Mouse (Mus musculus) stomach, postnatal 0 days (tissue): ENCODE measurements at regions not wholly inside any gene's neighbourhood (a gene's known extent, or its start where the extent isn't known, plus 50 kb on each side); places are given as distances from the start of the nearest gene placed in this dataset.
"Not testable (repeated sequence)": the region's sequence is repeated elsewhere in the genome, so short reads cannot be mapped to it uniquely, and the experiment has no call there.

Experiments used
- CTCF ChIP-seq: IDR thresholded peaks from 2 replicates; pipeline ENCODE4 v1.5.1; 2016; ENCODE audit warnings: antibody characterized with exemption, low read depth, mild to moderate bottlenecking, moderate library complexity
- EP300 ChIP-seq: optimal IDR thresholded peaks from 2 replicates; pipeline ENCODE3; 2016; ENCODE audit warnings: antibody characterized with exemption

DNA sequence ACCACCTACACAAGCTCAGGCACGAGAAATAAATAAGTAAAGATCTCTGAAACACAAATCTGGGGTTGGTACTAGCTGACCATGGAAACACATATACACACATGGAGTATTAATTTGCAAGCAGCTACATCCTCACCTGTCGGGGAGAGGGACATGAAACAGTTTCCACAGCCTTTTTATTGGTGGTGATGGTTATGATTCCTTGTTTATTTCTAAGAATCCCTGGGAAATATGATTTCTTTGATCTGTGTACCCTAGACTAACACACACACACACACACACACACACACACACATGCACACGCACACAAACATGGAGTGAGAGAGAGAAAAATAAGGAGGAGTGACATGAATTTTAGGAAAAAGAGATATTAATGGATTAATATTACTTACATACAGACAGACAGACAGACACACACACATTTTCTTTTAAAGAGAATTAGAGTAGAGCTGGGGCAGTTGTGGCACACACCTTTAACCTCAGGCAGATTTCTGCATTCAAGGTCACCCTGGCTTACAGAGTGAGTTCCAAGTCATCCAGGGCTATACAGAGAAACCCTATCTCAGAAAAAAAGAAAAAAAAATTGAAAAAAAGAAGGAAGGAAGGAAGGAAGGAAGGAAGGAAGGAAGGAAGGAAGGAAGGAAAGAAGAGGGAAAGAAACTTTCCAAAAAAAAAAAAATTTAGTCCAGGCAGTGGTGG is 164.2 kb upstream of the Gdi2 start:
- TF ChIP-seq EP300, CTCF: not testable (repeated sequence)
